Mouse (Mus musculus): ENCODE measurements around the gene Fam3c.

DNA sequence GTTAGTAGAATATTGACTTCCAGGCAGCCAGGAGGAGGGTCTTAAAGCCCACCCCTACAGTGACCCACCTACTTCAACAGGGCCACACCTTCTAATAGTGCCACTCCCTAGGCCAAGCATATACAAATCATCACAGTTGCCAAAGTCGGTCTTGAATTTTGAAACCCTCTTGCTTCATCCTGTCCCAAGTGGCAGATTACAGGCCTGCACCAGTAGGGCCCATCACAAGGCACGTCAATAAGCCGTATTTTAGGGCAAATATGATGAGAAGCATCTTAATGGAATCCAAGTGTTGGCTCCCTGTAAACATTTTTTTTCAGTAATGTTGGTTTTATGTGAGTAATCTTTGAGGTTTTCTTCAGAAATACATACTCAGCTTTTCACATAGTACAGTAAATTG is 49.0 kb upstream of the Fam3c start:
- TF ChIP-seq CTCF (IDR thresholded peaks at IDR 0.05; ENCODE audit: low read depth, low read length) = no peak
- no peak for TF ChIP-seq POLR2A (IDR thresholded peaks at IDR 0.05; ENCODE audit: borderline replicate concordance, low read depth, low read length)

All from bone marrow macrophage, adult 2 months (primary cell).